Mouse (Mus musculus): ENCODE data around the gene Gpr1.

DNA sequence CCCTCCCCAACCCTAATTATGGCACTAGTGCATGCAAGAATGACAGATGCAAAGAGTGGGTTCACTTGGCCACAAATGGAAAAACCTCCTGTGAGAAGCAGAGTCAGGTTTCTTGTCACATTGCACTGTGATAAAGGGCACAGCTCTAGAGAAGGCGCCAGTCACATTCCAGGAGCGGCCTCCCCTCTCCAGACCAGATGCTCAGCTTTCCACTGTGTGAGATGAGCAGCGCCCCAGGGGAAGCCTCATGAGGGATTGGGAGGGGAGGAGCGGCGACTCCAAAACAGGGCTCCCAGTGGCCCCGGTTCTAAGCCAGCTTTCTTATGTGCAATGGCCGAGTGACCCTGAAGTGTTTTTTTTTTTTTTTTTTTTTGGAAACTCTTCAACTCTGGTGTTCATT lies 11.5 kb upstream of the Gpr1 start:
- TF ChIP-seq CTCF (conservative IDR thresholded peaks at IDR 0.05; ENCODE audit: low read length) (no peak), NANOG (IDR thresholded peaks at IDR 0.05; ENCODE audit: borderline replicate concordance, low read length) (no peak)

All from E14TG2a.4 (cell line).